Mouse (Mus musculus) lung, adult 18-20 months (tissue): ENCODE data around the gene Sufu.

Source experiments
- DNase-seq, 2 experiments: peaks; one replicate each; pipeline ENCODE4 v3.0.0; 2022; ENCODE audit warnings: mixed read lengths in 2 of 2

Sufu gene

GRCm38 (mm10) chr19:46516667-46517528 lies 120.2 kb downstream of the Sufu start:
- no peak for DNase-seq

- DNase-seq: no peak
These were observed 121.0 kb downstream of the Sufu start for GRCm38 (mm10) chr19:46517529-46518351.

GRCm38 (mm10) chr19:46518352-46518787 lies 121.7 kb downstream of the Sufu start:
- peak in 1 of 2 experiments; percentile 63 for DNase-seq

GRCm38 (mm10) chr19:46518828-46519621 lies 122.3 kb downstream of the Sufu start:
- DNase-seq: no peak

GRCm38 (mm10) chr19:46521698-46522097 lies 125.0 kb downstream of the Sufu start:
- no peak for DNase-seq

- DNase-seq: no peak
These were observed 125.8 kb downstream of the Sufu start for GRCm38 (mm10) chr19:46522433-46523044.

GRCm38 (mm10) chr19:46523131-46523479 lies 126.4 kb downstream of the Sufu start:
- peak in 1 of 2 experiments; percentile 50 for DNase-seq

- peak; percentile 59 to 71 for DNase-seq
These were observed 126.9 kb downstream of the Sufu start for GRCm38 (mm10) chr19:46523480-46524151.

- no peak for DNase-seq
These were observed 127.5 kb downstream of the Sufu start for GRCm38 (mm10) chr19:46524152-46524544.

GRCm38 (mm10) chr19:46524601-46525321 lies 128.1 kb downstream of the Sufu start:
- peak; percentile 85 to 90 for DNase-seq

GRCm38 (mm10) chr19:46525691-46526631 lies 129.3 kb downstream of the Sufu start:
- no peak for DNase-seq

GRCm38 (mm10) chr19:46527632-46528528 lies 131.2 kb downstream of the Sufu start:
- DNase-seq: no peak

- DNase-seq: peak; percentile 76 to 83
These were observed 132.0 kb downstream of the Sufu start for GRCm38 (mm10) chr19:46528529-46529213.

GRCm38 (mm10) chr19:46529601-46530448 lies 133.1 kb downstream of the Sufu start:
- no peak for DNase-seq

GRCm38 (mm10) chr19:46530449-46530990 lies 133.8 kb downstream of the Sufu start:
- no peak for DNase-seq

GRCm38 (mm10) chr19:46531071-46532030 lies 134.7 kb downstream of the Sufu start:
- no peak for DNase-seq
